Mouse (Mus musculus) frontal cortex, adult 2 months (tissue): ENCODE data around the gene Foxc1. TPM values are rescaled to one million over a fixed set of nuclear protein-coding genes. Genes with fewer than 3 reads are reported as not detected.

Source experiments
- DNase-seq, 2 experiments: peaks; one replicate each; pipeline ENCODE4 v3.0.0; 2022; ENCODE audit warnings: low spot score in 1 of 2; ENCODE audit errors: extremely low spot score in 1 of 2
- polyA plus RNA-seq: library from polyadenylated mRNA; depleted of rRNA; stranded (reverse); fragments of >200 nt; gene quantifications from 2 replicates; pipeline ENCODE4 v1.2.3, GENCODE M21; 2012; rRNA removed

Foxc1 gene
- polyA plus RNA-seq = 2.8 and 3.3 TPM in 2 replicates

DNA sequence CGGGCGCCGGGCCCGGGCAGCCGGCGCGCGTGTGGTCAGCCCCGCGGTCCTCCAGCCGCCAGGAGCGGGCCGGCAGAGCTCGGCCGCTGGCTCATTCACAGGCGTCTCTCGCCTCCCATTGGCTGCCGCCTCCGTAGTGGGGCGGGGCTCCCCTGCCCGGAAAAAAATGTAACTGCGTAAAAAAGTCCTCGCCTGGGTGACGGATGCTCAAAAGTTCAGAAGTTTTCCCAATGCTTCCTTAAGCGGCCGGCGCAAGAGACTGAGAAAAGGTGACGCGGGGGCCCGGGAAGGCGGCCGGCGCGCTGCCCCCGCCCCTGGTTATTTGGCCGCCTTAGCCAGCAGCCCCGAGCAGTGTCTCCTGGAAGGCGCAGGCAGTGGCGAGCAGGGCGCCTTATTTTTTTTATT lies at the start of gene Foxc1:
Foxc1 (plus strand) TSS at position 206 of the 405 bp plus-strand sequence.
- peak in 1 of 2 experiments; percentile 57 for DNase-seq

DNA sequence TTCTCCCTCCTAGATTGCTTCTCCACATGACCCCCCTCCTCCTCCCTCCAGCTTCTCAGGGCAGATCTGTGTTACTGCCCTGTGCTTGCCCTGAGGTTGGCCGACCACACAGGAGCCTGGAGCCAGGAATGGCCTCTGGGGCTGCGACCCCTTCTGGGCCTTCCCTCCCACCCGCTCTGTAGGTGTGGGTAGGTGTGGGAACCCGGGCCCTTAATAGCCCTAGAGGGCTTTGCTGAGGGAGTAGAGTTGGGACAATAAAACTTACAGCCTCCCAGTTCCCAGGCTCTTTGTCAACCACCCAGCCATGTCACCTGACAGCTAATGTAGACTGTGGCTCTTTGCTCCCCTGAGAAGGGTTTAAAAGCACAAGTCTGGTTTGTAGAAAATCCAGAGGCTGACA lies 46.0 kb upstream of the Foxc1 start:
- no peak for DNase-seq

DNA sequence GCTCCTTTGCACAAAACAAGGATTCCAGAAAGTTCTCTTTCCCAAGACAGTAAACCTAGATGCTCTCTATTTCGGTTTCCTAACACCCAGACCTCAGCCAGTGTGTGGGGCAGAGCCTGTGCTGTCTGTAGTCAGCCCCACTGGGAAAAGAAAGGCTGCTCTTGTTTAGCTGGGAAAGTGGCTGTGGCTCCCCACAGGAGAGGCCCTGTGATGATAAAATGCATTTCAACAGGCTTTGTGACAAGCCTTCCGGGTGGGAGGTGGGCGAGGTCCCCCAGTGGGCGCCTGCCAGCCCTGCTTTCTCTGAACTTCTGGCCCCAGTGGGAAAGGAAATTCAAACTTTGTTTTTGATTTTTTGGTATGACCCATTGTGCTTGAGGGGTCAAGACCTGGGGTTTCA lies 45.4 kb upstream of the Foxc1 start:
- DNase-seq = no peak

DNA sequence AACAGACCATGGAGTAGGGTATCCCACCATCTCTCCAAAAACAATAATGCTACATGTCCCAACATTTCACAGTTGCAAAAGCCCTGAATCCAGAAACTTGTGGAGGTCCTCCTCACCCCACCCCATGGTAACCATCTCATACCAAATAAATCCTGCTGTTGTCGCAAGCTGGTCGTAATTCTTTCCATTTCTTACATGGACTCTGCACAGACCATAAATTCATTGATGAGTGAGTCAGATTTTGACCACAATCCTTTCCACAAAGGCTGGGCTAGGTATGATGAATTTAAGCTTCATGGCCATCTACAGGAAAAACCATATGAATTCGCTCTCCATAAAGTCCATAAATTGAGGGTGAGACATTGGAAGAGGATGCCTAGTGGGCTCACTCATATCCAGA lies 42.0 kb upstream of the Foxc1 start:
- DNase-seq = no peak

DNA sequence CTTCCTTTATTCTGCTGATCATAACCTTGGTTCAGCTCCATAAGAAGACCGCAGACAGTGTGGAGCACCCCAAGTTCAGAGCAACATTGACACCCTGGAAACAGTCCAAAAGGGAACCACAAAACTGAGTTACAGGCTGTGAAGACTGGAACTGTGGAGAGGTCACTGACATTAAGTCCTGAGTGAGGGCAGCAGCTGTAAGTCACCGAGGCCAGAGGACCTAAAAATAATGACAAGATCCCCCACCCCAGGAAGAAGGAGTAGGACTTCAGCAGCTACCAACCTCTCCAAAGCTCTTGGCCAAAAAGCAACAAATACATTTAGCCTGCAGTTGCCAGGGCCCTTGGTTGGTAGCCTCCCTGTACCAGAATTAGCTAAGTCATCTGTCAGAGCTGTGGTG lies 40.9 kb upstream of the Foxc1 start:
- DNase-seq = no peak

DNA sequence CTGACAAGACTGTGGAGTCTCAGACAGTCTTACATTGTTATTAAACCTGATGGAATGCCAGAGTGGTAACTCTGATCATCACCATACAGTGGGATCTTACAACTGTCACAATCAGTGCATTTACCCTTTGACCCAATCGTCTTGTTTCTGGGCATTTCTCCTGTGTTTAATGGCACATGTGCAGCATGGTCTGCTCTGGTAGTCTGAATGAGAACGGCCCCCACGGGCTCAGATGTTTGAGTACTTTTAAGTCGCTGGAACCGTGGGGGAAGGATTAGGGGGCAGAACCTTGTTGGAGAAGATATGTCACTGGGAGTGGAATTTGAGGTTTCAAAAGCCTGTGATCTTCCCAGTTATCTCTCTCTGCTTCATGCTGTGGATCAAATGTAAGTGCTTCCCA lies 33.6 kb upstream of the Foxc1 start:
- no peak for DNase-seq

DNA sequence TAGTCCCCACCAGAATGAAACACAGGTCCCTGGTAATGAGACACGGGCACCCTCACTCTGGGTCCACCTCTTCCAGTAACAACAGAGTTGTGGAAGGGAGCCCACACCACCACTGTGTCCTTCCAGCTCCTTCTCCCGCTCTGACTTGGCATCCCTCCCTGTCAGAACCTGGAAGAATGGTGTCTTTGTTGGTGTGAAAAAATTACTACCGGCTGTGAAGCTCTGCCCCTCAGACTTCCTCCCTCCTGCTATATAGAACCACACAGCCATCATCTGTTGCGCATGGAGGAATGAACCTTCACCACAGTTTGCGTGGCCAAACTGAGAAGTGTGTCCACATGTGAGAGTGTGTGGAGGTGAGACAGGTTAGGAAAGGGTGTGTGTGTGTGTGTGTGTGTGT lies 30.7 kb upstream of the Foxc1 start:
- DNase-seq = no peak

DNA sequence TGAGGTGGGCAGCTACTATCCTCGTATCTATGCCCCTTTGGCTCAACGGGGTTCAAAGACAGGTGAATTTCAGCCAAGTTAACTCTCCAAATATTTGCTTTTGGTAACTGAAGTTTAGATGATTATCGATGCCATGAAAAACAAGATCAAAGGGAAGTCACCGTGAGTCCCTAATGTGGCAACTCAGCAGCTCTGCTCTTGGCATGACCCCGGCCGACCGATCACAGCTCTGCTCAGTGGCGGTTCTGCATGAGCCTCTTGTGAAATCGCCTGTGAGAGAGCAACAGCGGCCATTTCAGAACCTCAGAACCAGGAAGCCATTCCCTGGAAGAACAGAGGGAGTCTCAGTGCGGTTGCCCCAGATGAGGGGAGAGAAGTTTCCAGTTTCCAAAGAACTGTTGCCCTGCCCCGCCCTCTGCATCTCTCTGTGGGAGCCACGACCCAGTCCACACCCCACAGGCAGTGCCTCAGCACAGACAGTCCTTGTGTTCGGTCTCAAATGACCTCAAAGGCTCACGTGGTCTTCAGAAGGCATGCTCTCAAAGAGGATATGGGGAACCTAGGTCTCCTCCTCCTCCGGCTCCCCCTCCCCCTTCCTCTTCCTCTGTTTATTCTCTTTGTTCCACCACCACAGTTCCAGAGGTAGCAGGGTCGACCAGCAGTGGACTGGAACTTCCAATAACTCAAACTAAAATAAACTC lies 27.0 kb upstream of the Foxc1 start:
- no peak for DNase-seq

DNA sequence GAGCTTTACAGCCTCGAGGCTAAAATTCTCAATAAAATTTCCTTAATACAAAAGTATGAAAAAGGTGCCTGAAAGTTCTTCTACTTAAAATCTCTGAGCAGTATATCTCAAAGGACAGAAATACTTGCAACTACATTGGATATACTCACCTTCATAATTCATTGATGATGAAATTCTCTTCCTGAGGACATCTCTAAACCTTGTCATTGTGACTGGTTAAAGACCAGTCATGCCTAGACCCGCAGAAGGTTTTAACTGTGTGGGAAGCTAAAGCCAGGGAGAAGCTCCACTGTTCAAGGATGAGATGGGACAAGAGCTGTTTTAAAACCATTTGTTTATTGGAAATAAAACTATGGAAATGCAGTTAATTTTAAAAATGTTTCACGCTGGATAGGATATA lies 26.1 kb upstream of the Foxc1 start:
- DNase-seq = no peak

DNA sequence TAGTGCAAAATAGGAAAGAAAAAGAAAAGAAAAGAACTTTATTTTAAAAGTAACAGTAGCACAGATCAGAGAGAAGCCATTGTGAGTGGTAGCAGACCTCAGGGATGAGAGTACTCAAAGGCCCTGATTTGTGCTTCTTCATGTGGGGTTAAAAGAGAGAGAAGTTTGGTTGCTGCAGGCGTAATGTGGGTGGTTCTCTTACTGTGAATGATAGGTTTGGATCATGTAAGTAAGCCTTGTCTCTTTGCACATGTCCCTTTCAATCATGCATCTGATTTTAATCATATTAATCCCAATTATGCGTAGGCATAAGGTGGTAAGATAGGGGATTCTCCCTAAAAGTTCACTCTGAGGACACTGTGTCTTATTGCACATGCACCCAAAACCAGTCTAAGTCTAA lies 24.4 kb upstream of the Foxc1 start:
- no peak for DNase-seq

DNA sequence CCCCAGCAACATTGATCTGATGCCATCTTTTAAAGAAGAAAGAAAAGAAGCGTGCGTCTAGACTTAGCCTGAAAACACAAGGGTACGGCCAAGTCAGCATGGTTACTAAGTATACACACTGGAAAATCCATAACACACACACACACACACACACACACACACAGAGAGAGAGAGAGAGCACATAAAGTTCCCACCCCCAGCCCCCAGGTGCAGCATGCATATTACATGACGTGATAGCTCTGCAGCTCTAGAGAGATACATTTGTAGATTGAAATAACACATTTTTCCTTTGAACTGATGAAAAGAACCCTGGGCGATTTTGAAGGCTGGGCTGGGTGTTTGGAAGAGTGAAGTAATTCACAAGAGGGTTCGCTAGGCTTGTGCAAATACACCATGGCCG lies 21.7 kb upstream of the Foxc1 start:
- no peak for DNase-seq

DNA sequence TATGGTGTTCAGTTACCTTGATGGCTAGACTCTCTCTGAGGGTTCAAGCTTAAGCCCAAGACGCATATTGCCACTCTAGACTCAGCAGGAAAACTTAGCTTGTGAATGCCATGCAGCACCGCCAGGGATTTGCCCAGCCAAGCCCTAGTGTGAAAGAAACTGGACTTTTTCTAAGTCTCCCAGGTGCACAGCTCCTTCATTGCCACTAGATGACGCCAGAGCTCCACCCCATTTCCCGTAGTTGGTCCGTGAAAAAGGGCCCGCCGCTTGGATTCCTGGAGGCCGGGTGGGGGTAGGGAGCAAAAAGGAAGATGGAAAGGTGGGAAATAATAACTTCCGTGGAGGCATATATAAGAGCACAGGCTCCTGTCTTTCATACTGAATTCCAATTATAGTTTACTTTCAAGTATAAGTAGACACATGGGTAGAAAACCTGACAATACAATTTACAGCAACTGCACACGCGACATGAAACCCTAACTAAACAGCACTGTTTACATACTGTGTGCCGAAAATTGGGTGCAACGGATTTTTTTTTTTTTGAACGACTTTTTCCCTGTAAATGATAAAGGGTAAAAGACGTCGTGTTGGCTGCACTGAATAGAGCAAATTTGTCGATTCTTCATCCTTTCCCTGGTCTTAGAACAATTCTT lies 13.8 kb upstream of the Foxc1 start:
- DNase-seq = peak in 1 of 2 experiments; percentile 71

DNA sequence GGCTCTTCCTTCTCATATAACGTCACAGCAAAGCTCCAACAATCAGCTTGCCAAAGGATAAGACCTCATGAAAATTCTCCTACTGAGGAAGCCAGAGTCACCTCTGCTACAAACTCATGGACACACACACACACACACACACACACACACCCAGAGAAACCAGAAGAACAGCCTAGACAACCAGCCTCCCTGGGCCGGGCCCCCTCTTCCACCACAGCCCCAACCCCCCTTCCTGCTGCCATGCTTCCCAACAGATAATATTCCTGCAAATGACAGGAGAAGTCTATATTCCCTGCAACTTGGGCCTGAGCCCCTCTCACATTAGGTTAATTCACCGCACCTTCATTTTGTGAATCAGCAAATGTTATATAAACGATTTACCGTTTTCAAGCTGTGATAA lies 13.3 kb upstream of the Foxc1 start:
- DNase-seq = no peak

DNA sequence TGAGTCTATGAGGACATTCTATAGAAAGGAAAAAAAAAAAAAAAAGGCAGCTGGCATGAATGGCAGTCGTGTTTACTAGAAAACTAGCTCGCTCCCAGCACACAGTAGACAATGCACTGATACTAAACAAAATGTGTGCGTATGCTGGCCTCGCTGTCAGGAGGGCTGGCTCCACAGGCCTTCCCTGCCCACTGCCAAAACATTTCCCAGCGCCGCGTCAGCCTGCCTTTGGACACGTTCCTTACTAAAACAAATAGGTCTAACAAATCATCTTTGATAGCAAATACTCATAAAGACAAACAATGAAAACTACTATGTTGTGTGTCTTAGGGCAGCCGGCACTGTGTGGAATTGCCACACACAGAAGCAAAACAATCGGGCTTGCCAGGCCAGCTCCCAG lies 9.1 kb upstream of the Foxc1 start:
- DNase-seq = no peak

DNA sequence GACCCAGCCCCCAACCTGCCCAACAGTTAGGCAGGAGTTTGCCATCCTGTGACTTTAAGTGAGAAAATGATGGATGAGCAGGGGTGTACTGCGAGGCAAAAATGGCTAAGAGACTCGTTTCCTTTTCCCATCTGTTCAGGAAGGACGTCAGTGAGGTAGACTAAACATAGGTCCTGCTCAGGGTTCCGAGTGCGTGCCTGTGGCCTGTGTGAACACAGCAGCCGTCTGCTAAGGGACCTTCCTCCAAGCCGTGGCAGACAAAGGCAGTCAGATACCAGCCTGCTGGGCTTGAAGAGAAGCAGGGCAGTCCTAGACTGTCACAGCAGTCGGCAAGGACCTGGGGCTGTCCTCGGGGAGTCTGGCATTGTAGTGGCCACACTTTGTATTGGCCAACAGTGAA lies 8.4 kb upstream of the Foxc1 start:
- no peak for DNase-seq

DNA sequence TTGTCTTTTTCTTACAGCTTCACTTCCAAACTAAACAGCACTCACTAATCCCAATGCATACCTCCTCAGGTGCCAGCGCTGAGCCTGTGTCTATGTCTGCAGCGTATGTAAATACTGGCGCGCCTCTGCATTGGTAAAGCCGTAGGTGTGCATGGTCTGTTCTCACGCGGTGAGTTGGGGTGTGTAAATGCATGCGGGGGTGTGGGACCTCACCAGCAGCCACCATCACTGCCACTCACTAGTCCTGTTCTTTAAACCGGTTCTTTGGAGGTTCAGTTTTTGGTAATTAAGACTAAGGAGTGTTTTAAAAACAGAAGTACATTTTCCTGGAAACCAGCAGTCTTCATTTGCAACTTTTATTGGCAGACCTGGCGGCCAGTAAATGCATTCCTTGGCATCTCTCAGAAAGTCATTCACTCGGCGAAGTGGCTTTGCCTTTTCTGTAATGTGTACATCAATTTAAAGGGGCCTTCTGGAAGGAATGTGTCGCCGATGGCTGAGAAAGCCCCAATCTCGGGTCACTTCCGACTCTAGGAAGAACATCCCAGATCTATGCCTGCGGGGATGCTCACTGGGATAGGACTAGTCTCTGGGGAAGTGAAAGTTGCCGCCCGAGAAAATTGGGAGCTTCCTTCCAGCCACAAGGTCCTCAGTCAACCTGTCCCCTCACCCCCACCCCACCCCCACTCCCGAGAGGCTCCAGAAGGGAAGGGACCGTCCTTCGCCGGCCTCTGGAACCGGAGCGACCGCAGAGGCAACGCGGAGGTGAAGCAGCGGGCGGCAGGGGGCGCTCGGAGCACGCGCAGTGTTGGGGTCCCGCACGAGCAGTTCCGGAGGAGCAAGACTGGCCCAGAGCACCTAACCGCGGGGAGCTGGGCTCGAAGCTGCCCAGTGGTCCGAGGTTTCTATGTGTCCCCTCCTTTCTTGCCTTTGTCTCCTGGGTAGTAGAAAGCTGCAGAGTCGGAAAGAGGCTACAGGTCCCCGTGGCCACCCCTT lies 5.6 kb upstream of the Foxc1 start:
- peak; percentile 39 to 89 for DNase-seq

DNA sequence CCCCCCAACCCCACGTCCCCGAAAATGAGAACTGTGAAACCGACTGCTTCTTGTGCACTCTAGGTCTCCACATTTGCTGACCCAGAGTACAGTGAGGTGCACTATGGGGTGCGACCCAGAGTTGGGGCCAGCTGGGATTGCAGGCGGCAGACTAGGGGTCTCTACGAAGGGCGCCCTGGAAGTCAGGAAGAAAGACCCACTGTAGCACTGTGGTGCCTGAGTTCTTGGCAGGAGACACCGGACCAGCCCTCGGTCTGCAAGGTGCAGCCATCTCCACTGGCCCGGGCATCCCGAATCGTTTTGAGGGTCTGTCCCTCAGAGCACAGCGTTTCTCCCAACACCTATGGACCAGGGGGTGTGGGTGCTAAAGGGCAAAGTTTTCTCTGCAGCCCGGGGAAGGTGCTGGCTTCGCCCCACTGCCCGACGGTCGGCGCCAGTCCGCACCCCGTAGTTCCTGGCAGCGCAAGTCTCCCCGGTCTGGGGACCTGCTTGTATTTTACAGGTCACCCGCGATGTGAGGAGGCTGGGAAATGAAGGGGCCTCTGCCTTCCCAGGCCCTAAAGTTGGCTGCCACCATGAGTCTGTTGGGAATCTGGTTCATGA lies 4.6 kb upstream of the Foxc1 start:
- DNase-seq = no peak

DNA sequence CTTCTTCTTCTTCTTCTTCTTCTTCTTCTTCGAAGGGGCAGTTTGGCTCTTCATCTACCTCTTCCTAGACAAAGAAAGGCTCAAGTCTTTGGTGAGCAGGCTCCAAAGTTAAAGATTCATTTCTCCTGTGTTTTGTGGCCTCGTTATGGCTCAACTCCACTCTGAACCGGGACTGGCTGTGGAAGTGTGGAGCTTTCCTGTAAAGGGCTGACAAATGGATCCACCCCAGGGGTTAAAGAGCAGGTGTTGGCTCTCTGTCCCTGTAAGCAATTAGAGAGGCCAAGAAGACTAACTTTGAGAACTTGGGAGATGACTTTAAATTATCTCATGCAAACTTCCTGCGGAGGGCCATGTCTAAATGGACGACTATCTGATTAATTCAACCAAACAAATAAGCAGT lies 4.0 kb upstream of the Foxc1 start:
- DNase-seq = no peak

DNA sequence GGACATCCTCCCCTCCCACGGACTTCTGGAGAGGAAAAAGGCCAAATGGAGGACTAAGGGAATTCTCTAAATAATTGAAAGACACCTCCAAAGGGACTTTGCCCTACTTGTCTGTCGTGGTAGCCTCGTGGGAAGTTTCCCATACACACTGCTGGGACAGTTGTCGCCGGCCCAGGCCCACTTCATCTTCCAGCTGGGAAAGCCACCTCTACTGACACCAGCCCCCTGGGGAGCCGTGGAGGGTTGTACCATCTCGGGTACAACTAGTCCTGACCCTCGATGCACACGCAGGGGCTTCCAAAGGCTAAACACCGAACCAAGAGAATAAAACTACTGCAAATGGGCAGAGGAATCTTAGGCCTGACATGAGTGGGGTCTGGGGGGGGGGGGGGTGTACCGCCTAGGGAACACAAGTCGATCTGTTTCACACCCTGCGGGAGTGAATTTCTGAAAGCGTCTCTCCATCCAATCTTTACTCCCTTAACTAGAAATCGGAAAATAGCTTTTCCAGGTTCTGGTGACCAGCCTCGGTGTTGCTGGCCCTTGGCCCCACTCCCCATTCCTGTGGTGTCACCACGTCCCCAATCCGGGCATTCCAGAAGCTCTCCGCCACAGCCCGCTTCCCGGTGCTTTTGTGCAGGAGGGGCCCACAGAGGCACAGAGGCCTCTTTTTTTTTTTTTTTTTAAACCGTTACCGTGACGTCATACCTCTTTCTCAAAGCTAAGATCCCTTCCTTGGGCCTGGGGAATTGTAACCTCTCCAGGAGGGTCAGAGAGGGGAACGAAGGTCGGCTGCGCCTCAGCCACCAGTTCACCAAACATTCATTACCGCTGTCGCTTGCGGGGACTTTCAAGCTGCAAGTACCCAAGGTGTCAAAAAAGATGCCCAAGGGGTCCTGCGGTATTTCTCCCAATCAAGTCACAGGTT lies 3.0 kb upstream of the Foxc1 start:
- no peak for DNase-seq

DNA sequence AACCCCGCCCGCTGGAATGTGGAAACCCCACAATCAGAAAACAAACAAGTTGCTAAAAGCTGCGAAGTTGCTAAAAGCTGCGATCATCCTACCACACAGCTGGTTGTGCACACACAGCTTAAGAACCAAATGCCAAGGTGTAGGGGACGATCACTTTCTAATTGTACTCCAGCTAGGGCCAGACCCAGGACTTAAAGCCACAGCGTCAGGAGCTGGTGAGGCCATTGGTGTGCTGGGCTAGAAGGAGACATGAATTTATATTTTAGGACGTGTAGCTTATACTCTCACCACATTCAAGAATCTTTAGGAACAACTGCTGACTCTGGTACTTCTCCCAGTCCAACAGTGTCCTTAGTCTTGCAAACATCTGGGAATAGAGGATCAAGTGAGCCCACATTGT lies 1.9 kb upstream of the Foxc1 start:
- DNase-seq = no peak
